Mouse (Mus musculus) brain, embryonic 14.5 days (tissue): ENCODE data around the gene Mta3.

Experiments
- CTCF ChIP-seq: fragments of 200-500 bp; IDR thresholded peaks from 2 replicates; pipeline ENCODE4 v1.5.1; 2012; ENCODE audit warnings: inconsistent platforms, mild to moderate bottlenecking, moderate library complexity, borderline replicate concordance; ENCODE audit not compliant: insufficient read depth, insufficient read length; ENCODE audit errors: extremely low read depth
- POLR2A ChIP-seq: fragments of 200-500 bp; IDR thresholded peaks from 2 replicates; pipeline ENCODE4 v1.6.1; 2012; ENCODE audit warnings: mild to moderate bottlenecking, inconsistent platforms, borderline replicate concordance; ENCODE audit not compliant: poor library complexity, insufficient read depth, insufficient read length, severe bottlenecking; ENCODE audit errors: extremely low read depth

GRCm38 (mm10) chr17:83808476-83809098 is 102.6 kb downstream of the Mta3 start:
- TF ChIP-seq POLR2A: no peak
- no peak for TF ChIP-seq CTCF
